Mouse (Mus musculus) bone marrow macrophage, adult 2 months (primary cell): ENCODE measurements at regions not wholly inside any gene's neighbourhood (a gene's known extent, or its start where the extent isn't known, plus 50 kb on each side); places are given as distances from the start of the nearest gene placed in this dataset.

Source experiments
- CTCF ChIP-seq: IDR thresholded peaks from 2 replicates; pipeline ENCODE4 v1.5.1; 2012; ENCODE audit warnings: low read depth, mild to moderate bottlenecking, low read length, moderate library complexity
- POLR2A ChIP-seq: IDR thresholded peaks from 2 replicates; pipeline ENCODE4 v1.6.1; 2012; ENCODE audit warnings: mild to moderate bottlenecking, low read depth, low read length, borderline replicate concordance

DNA sequence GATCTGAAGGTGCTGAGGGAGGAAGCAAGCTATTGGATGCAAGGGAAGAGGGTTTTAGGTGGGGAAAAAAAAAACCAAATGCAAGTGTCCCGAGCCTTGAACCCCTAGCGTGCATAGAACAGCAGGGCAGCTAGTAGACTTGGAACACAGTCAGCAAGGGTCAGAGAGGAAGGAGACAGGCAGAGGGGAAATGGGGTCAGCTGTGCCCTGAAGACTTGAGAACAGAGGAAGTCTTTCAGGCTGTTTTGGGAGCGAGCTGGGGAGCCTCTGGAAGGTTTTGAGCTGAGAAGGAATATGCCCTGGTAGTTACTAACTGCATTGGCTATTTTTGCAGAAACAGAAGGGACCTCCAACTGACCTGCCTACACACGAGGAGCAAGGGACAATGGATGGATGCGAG lies 149.5 kb downstream of the Pten start:
- TF ChIP-seq CTCF (no peak), POLR2A (no peak)
